ENCODE assay signal across 8 mouse cellular contexts in the genomic region with DNA sequence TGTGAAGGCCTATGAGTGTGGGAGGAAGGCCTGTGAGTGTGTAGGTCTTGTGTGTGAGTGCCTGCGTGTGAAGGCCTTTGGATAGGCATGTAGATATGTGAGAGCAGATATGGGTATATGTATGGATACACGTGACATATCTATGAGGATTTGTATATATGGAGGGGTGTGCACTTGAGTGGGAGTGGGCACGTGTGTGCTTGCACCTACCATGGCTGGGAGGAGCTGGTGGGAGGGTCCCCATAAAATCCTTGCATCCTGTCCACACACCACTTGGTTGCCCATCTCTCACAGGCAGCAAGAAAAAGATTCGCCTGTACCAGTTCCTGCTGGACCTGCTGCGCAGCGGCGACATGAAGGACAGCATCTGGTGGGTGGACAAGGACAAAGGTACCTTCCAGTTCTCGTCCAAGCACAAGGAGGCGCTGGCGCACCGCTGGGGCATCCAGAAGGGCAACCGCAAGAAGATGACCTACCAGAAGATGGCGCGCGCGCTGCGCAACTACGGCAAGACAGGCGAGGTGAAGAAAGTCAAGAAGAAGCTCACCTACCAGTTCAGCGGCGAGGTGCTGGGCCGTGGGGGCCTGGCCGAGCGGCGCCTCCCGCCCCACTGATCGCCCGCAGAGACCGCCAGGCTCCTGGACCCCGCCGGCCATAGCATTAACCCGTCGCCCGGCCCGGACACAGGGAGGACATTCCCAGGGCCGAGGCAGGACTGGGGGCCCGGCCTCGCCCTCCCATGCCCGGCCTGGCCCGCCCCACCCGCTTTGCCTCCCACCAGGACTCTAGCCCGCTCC. TPM values are rescaled to one million over a fixed set of nuclear protein-coding genes. Genes with fewer than 3 reads are reported as not detected.
DNase-seq lines count a peak whose midpoint lies in the region; ATAC-seq and TF ChIP-seq lines count a peak whose summit lies in the region.

No protein-coding gene starts in this region.

- no peaks in the 10 kb centered on the region for H3K27me3 ChIP-seq in MEL (ENCODE audit: control insufficient read depth in 1 of 2, insufficient read depth in 2 of 2, low read length in 2 of 2)
- peaks cover 8% of the 10 kb centered on the region for H3K27me3 ChIP-seq in hindbrain, embryonic 12.5 days

- peaks cover 0 to 5% of the 10 kb centered on the region in 2 experiments; a peak in 1 of 4 replicates for H3K4me1 ChIP-seq in MEL (ENCODE audit: control insufficient read depth in 1 of 2, insufficient read depth in 2 of 2, low read length in 2 of 2)
- H3K4me1 ChIP-seq in hindbrain, embryonic 12.5 days: peaks cover 7% of the 10 kb centered on the region

- peaks cover 0 to 3% of the 10 kb centered on the region in 2 experiments; a peak in 1 of 4 replicates for H3K36me3 ChIP-seq in MEL (ENCODE audit: control insufficient read depth in 1 of 2, insufficient read depth in 2 of 2, low read length in 2 of 2)
- no peaks in the 10 kb centered on the region for H3K36me3 ChIP-seq in hindbrain, embryonic 12.5 days

- peak overlapping the region in 1 of 2 experiments; percentile 41; a peak in 2 of 4 replicates for H3K4me3 ChIP-seq in MEL (ENCODE audit: control insufficient read depth in 1 of 2, insufficient read depth in 1 of 2, low read depth in 2 of 2, low read length in 2 of 2)
- peak overlapping the region; percentile 40 for H3K4me3 ChIP-seq in hindbrain, embryonic 12.5 days

- TF ChIP-seq EP300 in MEL (IDR thresholded peaks at IDR 0.05; ENCODE audit: low read depth in 1 of 2, low read length in 2 of 2): no peak

- peak overlapping the region; percentile 45 for H3K9ac ChIP-seq in MEL (ENCODE audit: control insufficient read depth, low read depth, low read length, poor library complexity, severe bottlenecking)
- peak overlapping the region; percentile 67 for H3K9ac ChIP-seq in hindbrain, embryonic 12.5 days

- H3K27ac ChIP-seq in MEL (ENCODE audit: control insufficient read depth, low read depth, low read length): no peak overlapping the region
- no peak overlapping the region for H3K27ac ChIP-seq in hindbrain, embryonic 12.5 days

- peak; percentile 92 for TF ChIP-seq RAD21 in MEL (IDR thresholded peaks at IDR 0.05; ENCODE audit: low read depth, low read length)

- peak in 2 of 3 experiments; percentile 87 to 99 for TF ChIP-seq CTCF in MEL (IDR thresholded peaks at IDR 0.05 in 2 of 3, conservative IDR thresholded peaks at IDR 0.05 in 1 of 3; ENCODE audit: control insufficient read depth in 1 of 3, insufficient read depth in 1 of 3, low read depth in 2 of 3, low read length in 3 of 3, poor library complexity in 1 of 3, severe bottlenecking in 1 of 3)

- peak; percentile 53 for ATAC-seq in hindbrain, embryonic 12.5 days (ENCODE audit: low FRiP score)

- DNase-seq in MEL (ENCODE audit: low read depth, low spot score): peak; percentile 89
- peak; percentile 100 for DNase-seq in cerebellum, adult 8-10 months
- DNase-seq in frontal cortex, adult 2 months (ENCODE audit: extremely low spot score in 1 of 2, low spot score in 1 of 2): peak; percentile 82 to 99
- peak; percentile 87 to 92 for DNase-seq in layer of hippocampus, postnatal 14 days (ENCODE audit: low spot score in 2 of 2)
- DNase-seq in lung, postnatal 10 days: peak; percentile 98
- peak; percentile 96 to 97 for DNase-seq in right cerebral cortex, adult 2 months (ENCODE audit: low spot score in 2 of 2)
- peak; percentile 89 for DNase-seq in urinary bladder, postnatal 10 days (ENCODE audit: low spot score)

- no peak for TF ChIP-seq POLR2A in MEL (IDR thresholded peaks at IDR 0.05; ENCODE audit: control insufficient read depth in 1 of 2, insufficient read depth in 1 of 2, low read depth in 1 of 2, low read length in 2 of 2, poor library complexity in 1 of 2)

- peak overlapping the region; percentile 80 for H3K4me2 ChIP-seq in hindbrain, embryonic 12.5 days (replicated peaks)

- WGBS in hindbrain, embryonic 12.5 days: 8% methylated on average over 38 of the region's 42 CpGs

- H3K9me3 ChIP-seq in MEL (replicated peaks; ENCODE audit: insufficient read depth, low read length): no peaks in the 10 kb centered on the region
- no peaks in the 10 kb centered on the region for H3K9me3 ChIP-seq in hindbrain, embryonic 12.5 days (replicated peaks)

- H3K79me2 ChIP-seq in MEL (ENCODE audit: control insufficient read depth, insufficient read depth, low read length, poor library complexity): no peaks in the 10 kb centered on the region; the same call in 1 of the 2 replicates

TF ChIP-seq in MEL, 35 proteins besides CTCF, POLR2A, EP300 and RAD21:
- TF ChIP-seq KAT2A (conservative IDR thresholded peaks at IDR 0.05; ENCODE audit: low read depth, low read length) (no peak), HCFC1 (IDR thresholded peaks at IDR 0.05; ENCODE audit: low read depth, low read length) (no peak), POLR2AphosphoS5 (IDR thresholded peaks at IDR 0.05; ENCODE audit: borderline replicate concordance, low read depth, low read length) (no peak; the same call in 1 of the 2 replicates), SIN3A (IDR thresholded peaks at IDR 0.05; ENCODE audit: low read length) (peak; percentile 26; the same call in 1 of the 2 replicates), ZC3H11A (IDR thresholded peaks at IDR 0.05; ENCODE audit: low read depth, low read length) (peak; percentile 92), SMC3 (IDR thresholded peaks at IDR 0.05; ENCODE audit: low read depth, low read length) (peak; percentile 97)
TF ChIP-seq in MEL: peak in this region for 3.

RNA-seq across cellular contexts. Expression of gene Mybpc3, which starts 3.0 kb away (rescaled TPM):
- 0.19 and 0.29 TPM in 2 replicates for total RNA-seq in MEL (2012; rRNA removed)
- polyA plus RNA-seq in MEL (2012; ENCODE audit: insufficient read depth in 1 of 2, insufficient read length in 2 of 2, low read depth in 1 of 2, low replicate concordance in 2 of 2, missing spikeins in 1 of 2): under 1 TPM in 1 of 2 experiments, not detected in 1; 0.50 TPM
- polyA plus RNA-seq in frontal cortex, adult 2 months (2012; rRNA removed): 0.30 and 0.61 TPM in 2 replicates
- 0.28 and 0.30 TPM in 2 replicates for polyA plus RNA-seq in hindbrain, embryonic 12.5 days (2016; fragmentation: Nextera tagmentation; extraction: Ambion mirVana)
- total RNA-seq in layer of hippocampus, postnatal 14 days (2021): under 1 TPM; 0.48 to 0.62 TPM

RNA-seq across cellular contexts. Expression of gene Spi1, which starts 32.8 kb away (rescaled TPM):
- total RNA-seq in MEL (2012; rRNA removed): 108 and 129 TPM in 2 replicates
- 100 to 1,000 TPM in 1 of 2 experiments, 10 to 100 TPM in 1; 95.9 to 142 TPM for polyA plus RNA-seq in MEL (2012; ENCODE audit: insufficient read depth in 1 of 2, insufficient read length in 2 of 2, low read depth in 1 of 2, low replicate concordance in 2 of 2, missing spikeins in 1 of 2)
- polyA plus RNA-seq in frontal cortex, adult 2 months (2012; rRNA removed): 9.7 and 12.0 TPM in 2 replicates
- polyA plus RNA-seq in hindbrain, embryonic 12.5 days (2016; fragmentation: Nextera tagmentation; extraction: Ambion mirVana): 4.2 and 4.6 TPM in 2 replicates
- total RNA-seq in layer of hippocampus, postnatal 14 days (2021): 1 to 10 TPM; 4.0 to 4.5 TPM

RNA-seq across cellular contexts. Expression of gene Slc39a13, which starts 44.8 kb away (rescaled TPM):
- 7.7 and 9.4 TPM in 2 replicates for total RNA-seq in MEL (2012; rRNA removed)
- polyA plus RNA-seq in MEL (2012; ENCODE audit: insufficient read depth in 1 of 2, insufficient read length in 2 of 2, low read depth in 1 of 2, low replicate concordance in 2 of 2, missing spikeins in 1 of 2): 10 to 100 TPM in 1 of 2 experiments, not detected in 1; 19.1 TPM
- 53.8 and 54.3 TPM in 2 replicates for polyA plus RNA-seq in frontal cortex, adult 2 months (2012; rRNA removed)
- 32.6 and 36.1 TPM in 2 replicates for polyA plus RNA-seq in hindbrain, embryonic 12.5 days (2016; fragmentation: Nextera tagmentation; extraction: Ambion mirVana)
- 10 to 100 TPM; 24.7 to 29.6 TPM for total RNA-seq in layer of hippocampus, postnatal 14 days (2021)
